Comparison of ENCODE assay signal across 15 mouse cellular contexts in the genomic region with DNA sequence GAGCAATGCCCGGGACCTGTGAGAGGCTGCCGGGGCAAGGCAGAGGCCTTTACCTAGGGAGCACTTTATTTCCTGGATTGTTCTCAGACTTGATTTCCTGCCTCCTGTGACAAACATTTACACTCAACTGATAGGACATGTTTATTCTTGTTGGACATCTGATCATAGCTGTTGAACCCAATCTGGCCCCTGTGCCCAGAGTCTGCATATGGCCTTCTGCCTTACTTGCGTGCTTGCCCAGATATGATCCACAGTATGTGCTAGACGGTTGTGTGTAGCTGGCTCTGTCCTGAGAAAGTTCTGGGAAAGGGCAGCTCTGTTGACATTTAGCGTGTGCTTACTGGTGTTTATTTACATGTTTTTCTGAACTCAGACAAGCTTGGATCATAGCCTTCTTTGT.
DNase-seq lines count a peak whose midpoint lies in the region; ATAC-seq lines count a peak whose summit lies in the region.
"Had no signal": no experiment of that assay in that cellular context is flagged by ENCODE, and none has a peak within 500 bp of the region (broad histone marks: within the 10 kb centered on the region; RNA-seq: fewer than 3 reads in every experiment).

No protein-coding gene starts in this region.

- H3K4me2 ChIP-seq in embryonic facial prominence, embryonic 13.5 days, result no peak overlapping the region
- H3K4me2 ChIP-seq in hindbrain, embryonic 13.5 days, result no peak overlapping the region
- no peak overlapping the region for H3K4me2 ChIP-seq in hindbrain, embryonic 16.5 days (ENCODE audit: low read length)
- H3K4me2 ChIP-seq: liver, embryonic 15.5 days had no signal

- H3K4me3 ChIP-seq in embryonic facial prominence, embryonic 13.5 days, result no peak overlapping the region
- H3K4me3 ChIP-seq in embryonic facial prominence, embryonic 10.5 days, result no peak overlapping the region
- no peak overlapping the region for H3K4me3 ChIP-seq in hindbrain, embryonic 13.5 days
- H3K4me3 ChIP-seq in hindbrain, embryonic 16.5 days (ENCODE audit: low read length), result no peak overlapping the region
- H3K4me3 ChIP-seq: liver, embryonic 15.5 days; stomach, embryonic 15.5 days had no signal

- 84% methylated on average over 5 of the region's 5 CpGs for WGBS in embryonic facial prominence, embryonic 13.5 days
- 89% methylated on average over 5 of the region's 5 CpGs for WGBS in embryonic facial prominence, embryonic 10.5 days
- WGBS in hindbrain, embryonic 13.5 days, result 87% methylated on average over 5 of the region's 5 CpGs
- 84% methylated on average over 5 of the region's 5 CpGs for WGBS in hindbrain, embryonic 16.5 days

- H3K9ac ChIP-seq in embryonic facial prominence, embryonic 13.5 days, result peak overlapping the region; percentile 7; the same call in 1 of the 2 replicates
- H3K9ac ChIP-seq in hindbrain, embryonic 13.5 days, result no peak overlapping the region
- H3K9ac ChIP-seq in hindbrain, embryonic 16.5 days (ENCODE audit: low read depth, low read length), result no peak overlapping the region
- H3K9ac ChIP-seq: liver, embryonic 15.5 days; stomach, embryonic 15.5 days had no signal

- no peaks in the 10 kb centered on the region for H3K36me3 ChIP-seq in embryonic facial prominence, embryonic 13.5 days
- no peaks in the 10 kb centered on the region for H3K36me3 ChIP-seq in embryonic facial prominence, embryonic 10.5 days (replicated peaks)
- no peaks in the 10 kb centered on the region for H3K36me3 ChIP-seq in hindbrain, embryonic 13.5 days
- no peaks in the 10 kb centered on the region for H3K36me3 ChIP-seq in hindbrain, embryonic 16.5 days (ENCODE audit: control insufficient read depth, insufficient read depth, low read length)
- H3K36me3 ChIP-seq: liver, embryonic 15.5 days; stomach, embryonic 15.5 days had no signal

- no peak for DNase-seq in embryonic facial prominence, embryonic 10.5 days (ENCODE audit: low spot score)
- DNase-seq in urinary bladder, postnatal 36 days (ENCODE audit: low spot score in 2 of 2), result peak; percentile 35 to 51
- no peak for DNase-seq in urinary bladder, adult 2 months (ENCODE audit: low spot score)
- DNase-seq in cerebellum, adult 11 months, result no peak
- no peak for DNase-seq in layer of hippocampus, postnatal 36 days
- DNase-seq: adrenal gland, adult 2 months; gastrocnemius, postnatal 25 days; kidney, postnatal 10 days; right cerebral cortex, postnatal 4 days had no signal

- peak overlapping the region; percentile 57 for H3K27ac ChIP-seq in embryonic facial prominence, embryonic 13.5 days
- H3K27ac ChIP-seq in embryonic facial prominence, embryonic 10.5 days (replicated peaks), result no peak overlapping the region
- H3K27ac ChIP-seq in hindbrain, embryonic 13.5 days, result peak overlapping the region; percentile 86
- H3K27ac ChIP-seq in hindbrain, embryonic 16.5 days (ENCODE audit: low read depth, low read length), result no peak overlapping the region
- H3K27ac ChIP-seq: liver, embryonic 15.5 days had no signal

- no peaks in the 10 kb centered on the region for H3K27me3 ChIP-seq in embryonic facial prominence, embryonic 13.5 days
- peaks cover 19% of the 10 kb centered on the region for H3K27me3 ChIP-seq in embryonic facial prominence, embryonic 10.5 days (replicated peaks; ENCODE audit: low read depth, poor library complexity, severe bottlenecking)
- H3K27me3 ChIP-seq in hindbrain, embryonic 13.5 days, result peaks cover 7% of the 10 kb centered on the region; the same call in 1 of the 2 replicates
- no peaks in the 10 kb centered on the region for H3K27me3 ChIP-seq in hindbrain, embryonic 16.5 days (replicated peaks; ENCODE audit: control insufficient read depth, insufficient read depth, low read length)
- H3K27me3 ChIP-seq: Patski had no signal

- H3K4me1 ChIP-seq in embryonic facial prominence, embryonic 13.5 days, result peaks cover 16% of the 10 kb centered on the region
- peaks cover 19% of the 10 kb centered on the region for H3K4me1 ChIP-seq in embryonic facial prominence, embryonic 10.5 days
- peaks cover 35% of the 10 kb centered on the region for H3K4me1 ChIP-seq in hindbrain, embryonic 13.5 days (replicated peaks)
- peaks cover 7% of the 10 kb centered on the region; the same call in 1 of the 2 replicates for H3K4me1 ChIP-seq in hindbrain, embryonic 16.5 days (ENCODE audit: control insufficient read depth, insufficient read depth, low read depth, low read length)
- H3K4me1 ChIP-seq: liver, embryonic 15.5 days had no signal

- no peaks in the 10 kb centered on the region for H3K9me3 ChIP-seq in embryonic facial prominence, embryonic 13.5 days
- H3K9me3 ChIP-seq in embryonic facial prominence, embryonic 10.5 days, result peaks cover 5% of the 10 kb centered on the region
- H3K9me3 ChIP-seq in hindbrain, embryonic 13.5 days, result no peaks in the 10 kb centered on the region
- no peaks in the 10 kb centered on the region for H3K9me3 ChIP-seq in hindbrain, embryonic 16.5 days (ENCODE audit: control insufficient read depth, low read length)
- H3K9me3 ChIP-seq: liver, embryonic 15.5 days; stomach, embryonic 15.5 days had no signal

- no peak for ATAC-seq in embryonic facial prominence, embryonic 13.5 days (ENCODE audit: insufficient number of reproducible peaks, insufficient read depth, low FRiP score, low TSS enrichment, low read depth)
- ATAC-seq in hindbrain, embryonic 13.5 days (ENCODE audit: low FRiP score), result no peak
- ATAC-seq in hindbrain, embryonic 16.5 days, result no peak
- ATAC-seq: Patski had no signal

Comparison
In these comparisons a context has a peak if more than half of its experiments do, and no peak if none do; other contexts are left out.
1. H3K27ac ChIP-seq: peak in embryonic facial prominence, embryonic 13.5 days (single experiment) and hindbrain, embryonic 13.5 days (single experiment); none in embryonic facial prominence, embryonic 10.5 days (single experiment) and hindbrain, embryonic 16.5 days (single experiment).
2. DNase-seq: peak in urinary bladder, postnatal 36 days (2 of 2); none in embryonic facial prominence, embryonic 10.5 days (single experiment), urinary bladder, adult 2 months (single experiment), cerebellum, adult 11 months (single experiment) and layer of hippocampus, postnatal 36 days (0 of 2).